Mouse (Mus musculus): ENCODE results near the gene Adamts12. TPM values are rescaled to one million over a fixed set of nuclear protein-coding genes. Genes with fewer than 3 reads are reported as not detected.

Gene Adamts12
- polyA plus RNA-seq, 1 experiment from 2014 or later: 3.1 TPM

DNA sequence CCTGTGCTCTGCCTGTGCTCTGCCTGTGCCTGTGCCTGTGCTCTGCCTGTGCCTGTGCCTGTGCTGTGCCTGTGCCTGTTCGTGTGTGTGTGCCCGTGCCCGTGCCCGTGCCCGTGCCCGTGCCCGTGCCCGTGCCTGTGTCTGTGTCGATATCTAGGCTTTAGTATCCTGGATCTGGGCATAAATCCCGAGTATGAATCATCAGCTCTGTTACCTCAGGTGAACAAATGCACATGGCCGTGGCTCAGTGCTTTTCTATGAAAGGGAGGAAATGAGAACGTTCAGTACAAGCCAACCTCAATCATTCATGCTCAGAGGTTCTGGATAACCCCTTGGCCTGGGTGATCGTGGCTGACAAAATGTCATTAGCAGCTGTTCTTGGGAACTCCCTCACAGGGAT is 110.3 kb downstream of the Adamts12 start:
- H3K4me3 ChIP-seq (replicated peaks; ENCODE audit: low read length): no peak overlapping the region
- no peaks in the 10 kb centered on the region for H3K36me3 ChIP-seq (replicated peaks; ENCODE audit: control insufficient read depth, insufficient read depth)
- ATAC-seq (ENCODE audit: low FRiP score) (no peak), DNase-seq (ENCODE audit: low spot score) (no peak)
- WGBS: 85% methylated on average over 13 of the region's 13 CpGs
- no peaks in the 10 kb centered on the region; the same call in 1 of the 2 replicates for H3K4me1 ChIP-seq (replicated peaks; ENCODE audit: control insufficient read depth, insufficient read depth, low read length)
- H3K9ac ChIP-seq: no peak overlapping the region
- H3K27ac ChIP-seq: no peak overlapping the region
- no peaks in the 10 kb centered on the region for H3K9me3 ChIP-seq (ENCODE audit: control insufficient read depth, low read length)
- no peak overlapping the region for H3K4me2 ChIP-seq (replicated peaks)
- H3K27me3 ChIP-seq (ENCODE audit: control insufficient read depth, insufficient read depth, low read length): no peaks in the 10 kb centered on the region

DNA sequence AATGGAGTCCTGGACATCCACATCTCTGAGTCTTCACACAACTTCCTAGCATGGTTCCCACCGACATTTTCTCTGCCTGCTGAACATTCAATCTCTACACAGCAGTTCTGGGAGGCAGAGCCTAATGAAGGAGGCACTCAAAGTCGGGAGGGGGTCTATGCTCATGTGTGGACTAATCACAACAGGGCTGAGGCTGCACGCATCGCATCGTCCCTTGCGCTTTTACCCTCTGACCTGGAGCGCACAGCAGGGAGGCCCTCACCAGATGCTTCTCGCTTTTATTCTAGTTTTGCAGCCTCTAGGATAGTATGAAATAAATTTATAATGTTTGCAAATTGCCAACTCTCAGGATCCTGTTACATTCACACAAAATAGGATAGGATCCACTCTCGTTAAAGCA is 112.9 kb downstream of the Adamts12 start:
- ATAC-seq (ENCODE audit: low FRiP score): peak; percentile 64
- no peak overlapping the region for H3K9ac ChIP-seq
- no peak overlapping the region for H3K4me3 ChIP-seq (replicated peaks; ENCODE audit: low read length)
- H3K4me1 ChIP-seq (replicated peaks; ENCODE audit: control insufficient read depth, insufficient read depth, low read length): no peaks in the 10 kb centered on the region; the same call in 1 of the 2 replicates
- no peaks in the 10 kb centered on the region for H3K36me3 ChIP-seq (replicated peaks; ENCODE audit: control insufficient read depth, insufficient read depth)
- no peak for DNase-seq (ENCODE audit: low spot score)
- no peaks in the 10 kb centered on the region for H3K27me3 ChIP-seq (ENCODE audit: control insufficient read depth, insufficient read depth, low read length)
- no peaks in the 10 kb centered on the region for H3K9me3 ChIP-seq (ENCODE audit: control insufficient read depth, low read length)
- 36% methylated on average over 9 of the region's 9 CpGs for WGBS
- H3K27ac ChIP-seq: no peak overlapping the region
- no peak overlapping the region for H3K4me2 ChIP-seq (replicated peaks)

DNA sequence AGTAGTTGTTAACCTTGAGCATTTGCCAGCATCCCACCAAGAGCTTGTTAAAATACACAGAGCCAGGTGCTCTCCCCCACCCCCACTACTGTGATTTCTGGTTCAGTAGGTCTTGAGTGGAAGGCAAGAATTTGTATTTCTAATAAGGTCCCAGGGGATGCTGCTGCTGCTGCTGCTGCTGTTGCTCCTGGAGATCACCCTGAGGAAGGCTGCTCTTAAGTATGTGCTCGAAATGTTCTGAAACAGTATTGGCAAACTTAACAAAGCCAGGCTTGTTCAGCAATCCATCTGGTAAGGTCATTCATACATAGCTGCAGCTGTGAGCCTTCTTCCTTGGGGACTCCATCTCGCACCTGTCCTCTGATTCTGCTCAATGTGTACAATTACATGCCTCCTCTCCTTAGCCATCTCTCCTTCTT is 115.2 kb downstream of the Adamts12 start:
- H3K27me3 ChIP-seq (ENCODE audit: control insufficient read depth, insufficient read depth, low read length): no peaks in the 10 kb centered on the region
- no peaks in the 10 kb centered on the region for H3K9me3 ChIP-seq (ENCODE audit: control insufficient read depth, low read length)
- H3K4me1 ChIP-seq (replicated peaks; ENCODE audit: control insufficient read depth, insufficient read depth, low read length): no peaks in the 10 kb centered on the region; the same call in 1 of the 2 replicates
- no peak overlapping the region for H3K9ac ChIP-seq
- 47% methylated on average over 2 of the region's 2 CpGs for WGBS
- H3K4me3 ChIP-seq (replicated peaks; ENCODE audit: low read length): no peak overlapping the region
- no peak overlapping the region for H3K27ac ChIP-seq
- ATAC-seq (ENCODE audit: low FRiP score) (peak; percentile 64; the same call in 1 of the 2 replicates), DNase-seq (ENCODE audit: low spot score) (peak; percentile 39)
- no peak overlapping the region for H3K4me2 ChIP-seq (replicated peaks)
- H3K36me3 ChIP-seq (replicated peaks; ENCODE audit: control insufficient read depth, insufficient read depth): no peaks in the 10 kb centered on the region

- Histone ChIP-seq H3K27me3 (ENCODE audit: control insufficient read depth, insufficient read depth, low read length) (no peaks in the 10 kb centered on the region), H3K4me3 (replicated peaks; ENCODE audit: low read length) (no peak overlapping the region), H3K36me3 (replicated peaks; ENCODE audit: control insufficient read depth, insufficient read depth) (no peaks in the 10 kb centered on the region), H3K9ac (no peak overlapping the region), H3K27ac (no peak overlapping the region), H3K4me2 (replicated peaks) (no peak overlapping the region), H3K9me3 (ENCODE audit: control insufficient read depth, low read length) (no peaks in the 10 kb centered on the region), H3K4me1 (replicated peaks; ENCODE audit: control insufficient read depth, insufficient read depth, low read length) (no peaks in the 10 kb centered on the region)
- DNase-seq (ENCODE audit: low spot score): no peak
- 77% methylated on average over 4 of the region's 4 CpGs for WGBS
- no peak for ATAC-seq (ENCODE audit: low FRiP score)
Observed at GRCm38 (mm10) chr15:11186711-11187110, 122.1 kb downstream of the Adamts12 start.

- no peak overlapping the region for H3K4me2 ChIP-seq (replicated peaks)
- ATAC-seq (ENCODE audit: low FRiP score) (no peak), DNase-seq (ENCODE audit: low spot score) (no peak)
- no peak overlapping the region for H3K27ac ChIP-seq
- no peak overlapping the region for H3K4me3 ChIP-seq (replicated peaks; ENCODE audit: low read length)
- no peak overlapping the region for H3K9ac ChIP-seq
- no peaks in the 10 kb centered on the region for H3K9me3 ChIP-seq (ENCODE audit: control insufficient read depth, low read length)
- 88% methylated on average over 4 of the region's 4 CpGs for WGBS
- H3K36me3 ChIP-seq (replicated peaks; ENCODE audit: control insufficient read depth, insufficient read depth): no peaks in the 10 kb centered on the region
- no peaks in the 10 kb centered on the region for H3K4me1 ChIP-seq (replicated peaks; ENCODE audit: control insufficient read depth, insufficient read depth, low read length)
- no peaks in the 10 kb centered on the region for H3K27me3 ChIP-seq (ENCODE audit: control insufficient read depth, insufficient read depth, low read length)
Observed at GRCm38 (mm10) chr15:11190447-11190846, 125.9 kb downstream of the Adamts12 start.

DNA sequence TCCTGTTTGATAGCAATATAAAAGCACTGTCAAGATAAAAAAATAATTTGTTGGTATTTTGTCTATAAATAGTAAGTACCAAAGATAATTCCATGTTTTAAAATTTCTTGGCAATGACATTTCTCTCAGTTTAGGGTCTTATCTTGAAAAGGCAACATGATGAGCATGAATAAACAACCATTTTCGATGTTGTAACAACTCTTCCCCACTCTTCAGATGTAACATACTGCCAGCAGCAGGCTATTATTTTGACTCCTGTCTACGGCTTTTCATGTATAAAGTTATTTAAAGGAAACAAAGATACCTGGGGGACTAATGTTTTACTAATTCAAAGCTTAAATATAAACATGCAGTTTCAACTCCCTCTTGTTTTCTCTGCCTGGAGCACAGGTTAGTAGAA is 128.2 kb downstream of the Adamts12 start:
- no peaks in the 10 kb centered on the region for H3K36me3 ChIP-seq (replicated peaks; ENCODE audit: control insufficient read depth, insufficient read depth)
- no peak overlapping the region for H3K27ac ChIP-seq
- DNase-seq (ENCODE audit: low spot score): no peak
- no peaks in the 10 kb centered on the region for H3K27me3 ChIP-seq (ENCODE audit: control insufficient read depth, insufficient read depth, low read length)
- H3K4me2 ChIP-seq (replicated peaks): no peak overlapping the region
- no peaks in the 10 kb centered on the region for H3K9me3 ChIP-seq (ENCODE audit: control insufficient read depth, low read length)
- no peaks in the 10 kb centered on the region for H3K4me1 ChIP-seq (replicated peaks; ENCODE audit: control insufficient read depth, insufficient read depth, low read length)
- WGBS: 82% methylated on average over 2 of the region's 2 CpGs
- H3K9ac ChIP-seq: no peak overlapping the region
- H3K4me3 ChIP-seq (replicated peaks; ENCODE audit: low read length): no peak overlapping the region
- no peak for ATAC-seq (ENCODE audit: low FRiP score)

- Histone ChIP-seq H3K4me2 (replicated peaks) (no peak overlapping the region), H3K27me3 (ENCODE audit: control insufficient read depth, insufficient read depth, low read length) (no peaks in the 10 kb centered on the region), H3K4me1 (replicated peaks; ENCODE audit: control insufficient read depth, insufficient read depth, low read length) (no peaks in the 10 kb centered on the region), H3K9ac (no peak overlapping the region), H3K4me3 (replicated peaks; ENCODE audit: low read length) (no peak overlapping the region), H3K36me3 (replicated peaks; ENCODE audit: control insufficient read depth, insufficient read depth) (no peaks in the 10 kb centered on the region), H3K9me3 (ENCODE audit: control insufficient read depth, low read length) (no peaks in the 10 kb centered on the region), H3K27ac (no peak overlapping the region)
- 87% methylated on average over 6 of the region's 6 CpGs for WGBS
- DNase-seq (ENCODE audit: low spot score) (no peak), ATAC-seq (ENCODE audit: low FRiP score) (no peak)
Observed at GRCm38 (mm10) chr15:11197051-11197450, 132.5 kb downstream of the Adamts12 start.

GRCm38 (mm10) chr15:11198246-11198795 is 133.7 kb downstream of the Adamts12 start:
- DNase-seq (ENCODE audit: low spot score) (no peak), ATAC-seq (ENCODE audit: low FRiP score) (no peak)
- WGBS: 77% methylated on average over 7 of the region's 7 CpGs
- Histone ChIP-seq H3K36me3 (replicated peaks; ENCODE audit: control insufficient read depth, insufficient read depth) (no peaks in the 10 kb centered on the region), H3K27me3 (ENCODE audit: control insufficient read depth, insufficient read depth, low read length) (no peaks in the 10 kb centered on the region), H3K9ac (no peak overlapping the region), H3K4me3 (replicated peaks; ENCODE audit: low read length) (no peak overlapping the region), H3K4me1 (replicated peaks; ENCODE audit: control insufficient read depth, insufficient read depth, low read length) (no peaks in the 10 kb centered on the region), H3K27ac (no peak overlapping the region), H3K4me2 (replicated peaks) (no peak overlapping the region), H3K9me3 (ENCODE audit: control insufficient read depth, low read length) (no peaks in the 10 kb centered on the region)

GRCm38 (mm10) chr15:11203084-11203483 is 138.5 kb downstream of the Adamts12 start:
- Histone ChIP-seq H3K9me3 (ENCODE audit: control insufficient read depth, low read length) (no peaks in the 10 kb centered on the region), H3K4me3 (replicated peaks; ENCODE audit: low read length) (no peak overlapping the region), H3K9ac (no peak overlapping the region), H3K4me1 (replicated peaks; ENCODE audit: control insufficient read depth, insufficient read depth, low read length) (no peaks in the 10 kb centered on the region), H3K4me2 (replicated peaks) (no peak overlapping the region), H3K27ac (no peak overlapping the region), H3K27me3 (ENCODE audit: control insufficient read depth, insufficient read depth, low read length) (no peaks in the 10 kb centered on the region), H3K36me3 (replicated peaks; ENCODE audit: control insufficient read depth, insufficient read depth) (no peaks in the 10 kb centered on the region)
- no peak for DNase-seq (ENCODE audit: low spot score)
- WGBS: 87% methylated on average over 6 of the region's 6 CpGs
- ATAC-seq (ENCODE audit: low FRiP score): no peak

GRCm38 (mm10) chr15:11204934-11205333 is 140.3 kb downstream of the Adamts12 start:
- WGBS: 92% methylated on average over 3 of the region's 3 CpGs
- H3K9me3 ChIP-seq (ENCODE audit: control insufficient read depth, low read length): no peaks in the 10 kb centered on the region
- no peak overlapping the region for H3K27ac ChIP-seq
- H3K27me3 ChIP-seq (ENCODE audit: control insufficient read depth, insufficient read depth, low read length): no peaks in the 10 kb centered on the region
- no peak overlapping the region for H3K9ac ChIP-seq
- H3K4me1 ChIP-seq (replicated peaks; ENCODE audit: control insufficient read depth, insufficient read depth, low read length): no peaks in the 10 kb centered on the region
- H3K4me2 ChIP-seq (replicated peaks): no peak overlapping the region
- H3K36me3 ChIP-seq (replicated peaks; ENCODE audit: control insufficient read depth, insufficient read depth): no peaks in the 10 kb centered on the region
- DNase-seq (ENCODE audit: low spot score) (no peak), ATAC-seq (ENCODE audit: low FRiP score) (no peak)
- no peak overlapping the region for H3K4me3 ChIP-seq (replicated peaks; ENCODE audit: low read length)

Measured in hindbrain, embryonic 14.5 days (tissue).